Mouse (Mus musculus) c-Kit-positive CD71-positive TER-119-negative erythroid progenitor cells, embryonic 14.5 days (primary cell): ENCODE data around the gene Psme3.
"Not testable (repeated sequence)": the region's sequence is repeated elsewhere in the genome, so short reads cannot be mapped to it uniquely, and the experiment has no call there.

ENCODE experiments used
- DNase-seq: peaks from one replicate; pipeline ENCODE4 v3.0.0-alpha.2; 2013; ENCODE audit warnings: low read depth

Gene Psme3

DNA sequence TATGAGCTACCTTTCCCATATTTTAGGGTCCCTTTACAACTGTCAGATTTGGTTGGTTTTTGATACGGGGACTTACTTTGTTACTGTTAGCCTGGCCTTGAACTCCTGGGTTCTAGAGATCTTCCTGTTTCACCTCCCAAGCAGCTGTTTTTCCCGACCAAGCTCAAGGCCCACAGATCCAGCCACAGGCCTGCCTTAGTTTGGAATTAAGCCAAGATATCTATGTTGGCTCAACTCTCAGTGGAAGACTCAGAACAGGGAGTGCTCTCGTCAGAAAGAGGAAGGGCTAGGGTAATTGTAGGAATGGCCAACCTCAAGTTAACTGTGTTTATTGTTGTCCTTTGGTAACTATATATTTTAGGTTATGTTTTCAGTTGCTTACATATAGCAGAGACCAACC lies 3.9 kb upstream of the Psme3 start:
- no peak for DNase-seq

DNA sequence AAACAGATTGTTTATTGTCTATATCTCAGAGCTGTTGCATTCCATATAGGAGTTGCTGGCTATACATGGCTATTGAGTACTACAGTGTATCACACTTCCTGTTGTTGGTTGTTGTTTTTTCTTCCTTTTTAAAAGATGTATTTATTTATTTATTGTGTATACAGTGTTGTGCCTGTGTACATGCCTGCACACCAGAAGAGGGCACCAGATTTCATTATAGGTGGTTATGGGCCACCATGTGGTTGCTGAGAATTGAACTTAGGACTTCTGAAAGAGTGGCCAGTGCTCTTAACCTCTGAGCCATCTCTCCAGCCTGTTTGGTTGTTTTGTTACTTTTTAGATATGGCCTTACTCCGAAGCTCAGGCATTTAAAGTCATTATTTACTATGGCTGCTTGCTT lies 1.4 kb upstream of the Psme3 start:
- DNase-seq = no peak

DNA sequence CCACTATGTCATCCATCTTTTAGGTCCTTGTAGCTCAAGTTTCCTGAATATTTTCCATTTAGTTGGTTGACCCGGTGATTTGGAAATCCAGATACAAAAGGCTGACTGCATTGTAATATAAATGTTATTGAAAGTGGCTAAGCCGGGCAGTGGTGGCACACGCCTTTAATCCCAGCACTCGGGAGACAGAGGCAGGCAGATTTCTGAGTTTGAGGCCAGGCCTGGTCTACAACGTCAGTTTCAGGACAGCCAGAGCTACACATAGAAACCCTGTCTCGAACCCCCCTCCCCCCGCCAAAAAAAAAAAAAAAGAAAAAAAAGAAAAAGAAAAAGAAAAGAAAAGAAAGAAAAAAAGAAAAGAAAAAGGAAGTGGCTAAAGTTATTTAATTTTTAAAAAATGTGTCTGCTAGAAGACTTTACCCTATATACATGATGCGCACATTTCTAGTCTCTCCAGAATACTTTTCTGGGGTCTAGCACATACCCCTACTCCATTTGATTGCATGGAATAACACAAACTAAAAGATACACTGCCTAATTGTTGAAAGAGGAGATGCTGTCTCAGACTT lies 847 bp upstream of the Psme3 start:
- no peak for DNase-seq

DNA sequence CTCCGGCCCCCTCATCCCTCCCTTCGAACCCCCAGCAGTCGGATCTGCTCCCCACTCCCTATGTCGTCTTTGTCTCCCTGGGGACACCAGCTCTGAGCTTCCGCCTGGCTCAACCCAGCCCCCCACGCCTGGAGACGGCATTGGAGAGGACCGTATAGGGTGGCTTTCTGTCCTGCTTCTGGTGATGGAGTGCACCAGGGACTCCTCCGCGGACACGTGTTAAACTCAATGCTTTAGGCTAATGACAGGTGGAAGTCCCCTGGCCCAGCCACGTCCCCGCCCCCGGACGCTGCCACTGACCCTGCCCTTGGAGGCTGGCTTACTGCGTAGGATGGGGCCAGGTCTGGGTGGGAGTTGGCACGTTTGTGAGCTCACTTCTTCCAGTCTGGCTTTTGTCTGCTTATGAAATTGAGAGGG lies 496 bp downstream of the Psme3 start:
- DNase-seq = peak; percentile 39

DNA sequence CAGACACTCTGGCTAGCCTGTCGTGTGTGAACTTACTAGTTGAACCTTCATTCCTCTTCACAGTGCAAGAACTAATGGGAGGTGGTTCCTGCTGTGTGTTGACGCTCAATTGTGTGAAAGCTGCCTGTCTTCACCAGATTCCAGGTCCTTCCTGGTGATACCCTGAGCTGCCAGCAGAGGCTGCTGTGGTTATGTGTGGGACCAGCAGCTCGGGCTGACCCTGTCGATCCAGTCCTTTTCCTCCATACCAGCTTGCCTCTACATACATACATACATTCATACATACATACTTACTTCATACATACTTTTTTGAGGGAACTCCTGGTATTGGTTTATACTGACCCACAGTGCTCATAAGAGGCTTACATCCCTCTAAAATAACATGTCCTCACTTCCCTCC lies 7.6 kb downstream of the Psme3 start:
- peak; percentile 40 for DNase-seq

DNA sequence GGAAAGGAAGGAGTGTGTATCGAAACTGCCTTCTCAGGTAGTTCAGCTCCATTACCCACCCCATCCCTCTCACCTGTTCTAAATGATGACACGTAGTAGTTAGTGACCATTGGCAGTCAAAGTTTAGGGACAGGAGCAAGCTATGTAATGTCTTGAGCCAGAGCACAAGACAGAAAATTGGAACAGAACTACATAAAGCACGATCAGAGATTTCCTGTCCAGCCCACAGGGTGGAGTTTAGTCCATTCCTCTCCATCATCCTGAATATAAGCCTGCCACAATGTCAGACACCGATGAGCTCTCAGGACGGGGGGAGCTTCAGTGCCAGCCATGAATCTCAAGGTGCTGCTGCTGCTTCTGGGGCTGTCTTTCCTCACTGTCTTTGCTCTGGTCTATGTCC lies 8.8 kb downstream of the Psme3 start, which contains the start of gene Aoc2:
Gene Aoc2 (plus strand): TSS at position 301 of the 400 bp plus-strand sequence.
- no peak for DNase-seq

DNA sequence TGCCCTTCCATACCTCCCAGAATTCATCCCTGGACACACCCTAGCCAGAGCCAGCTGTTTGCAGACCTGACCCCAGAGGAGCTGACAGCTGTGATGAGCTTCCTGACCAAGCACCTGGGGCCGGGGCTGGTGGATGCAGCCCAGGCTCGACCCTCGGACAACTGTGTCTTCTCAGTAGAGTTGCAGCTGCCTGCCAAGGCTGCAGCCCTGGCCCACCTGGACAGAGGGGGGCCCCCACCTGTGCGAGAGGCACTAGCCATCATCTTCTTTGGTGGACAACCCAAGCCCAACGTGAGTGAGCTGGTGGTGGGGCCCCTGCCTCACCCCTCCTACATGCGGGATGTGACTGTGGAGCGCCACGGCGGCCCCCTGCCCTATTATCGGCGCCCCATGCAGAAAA lies 9.2 kb downstream of the Psme3 start:
- DNase-seq = not testable (repeated sequence)

DNA sequence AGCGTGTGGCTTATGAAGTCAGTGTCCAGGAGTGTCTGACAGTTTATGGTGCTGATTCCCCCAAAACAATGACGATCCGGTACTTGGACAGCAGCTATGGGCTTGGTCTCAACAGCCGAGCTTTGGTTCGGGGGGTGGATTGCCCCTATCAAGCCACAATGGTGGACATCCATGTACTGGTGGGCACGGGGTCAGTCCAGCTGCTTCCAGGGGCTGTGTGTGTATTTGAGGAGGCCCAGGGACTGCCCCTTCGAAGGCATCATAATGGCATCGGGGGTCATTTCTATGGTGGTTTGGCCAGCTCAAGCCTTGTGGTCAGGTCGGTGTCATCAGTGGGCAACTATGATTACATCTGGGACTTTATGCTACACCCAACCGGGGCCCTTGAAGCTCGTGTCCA lies 10.1 kb downstream of the Psme3 start:
- DNase-seq = no peak

DNA sequence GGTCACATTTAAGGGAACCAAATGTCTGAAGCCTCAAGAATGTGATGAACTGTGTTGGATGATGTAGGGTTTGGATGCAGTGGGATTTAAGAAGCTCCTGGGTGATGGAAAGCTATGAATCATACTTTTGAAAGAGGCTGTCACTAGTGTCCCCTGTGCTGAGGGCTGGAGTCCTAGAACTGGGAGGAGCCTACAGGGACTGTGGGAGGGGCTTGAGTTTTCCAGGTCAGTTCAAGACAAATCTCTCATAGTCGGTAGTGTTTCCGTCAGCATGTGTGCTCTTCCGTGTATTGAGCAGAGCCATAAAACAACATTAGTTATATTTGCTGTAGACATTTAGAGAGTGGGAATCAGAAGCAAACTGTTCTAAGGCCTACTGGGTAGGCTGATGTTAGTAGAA lies 11.3 kb downstream of the Psme3 start:
- no peak for DNase-seq

DNA sequence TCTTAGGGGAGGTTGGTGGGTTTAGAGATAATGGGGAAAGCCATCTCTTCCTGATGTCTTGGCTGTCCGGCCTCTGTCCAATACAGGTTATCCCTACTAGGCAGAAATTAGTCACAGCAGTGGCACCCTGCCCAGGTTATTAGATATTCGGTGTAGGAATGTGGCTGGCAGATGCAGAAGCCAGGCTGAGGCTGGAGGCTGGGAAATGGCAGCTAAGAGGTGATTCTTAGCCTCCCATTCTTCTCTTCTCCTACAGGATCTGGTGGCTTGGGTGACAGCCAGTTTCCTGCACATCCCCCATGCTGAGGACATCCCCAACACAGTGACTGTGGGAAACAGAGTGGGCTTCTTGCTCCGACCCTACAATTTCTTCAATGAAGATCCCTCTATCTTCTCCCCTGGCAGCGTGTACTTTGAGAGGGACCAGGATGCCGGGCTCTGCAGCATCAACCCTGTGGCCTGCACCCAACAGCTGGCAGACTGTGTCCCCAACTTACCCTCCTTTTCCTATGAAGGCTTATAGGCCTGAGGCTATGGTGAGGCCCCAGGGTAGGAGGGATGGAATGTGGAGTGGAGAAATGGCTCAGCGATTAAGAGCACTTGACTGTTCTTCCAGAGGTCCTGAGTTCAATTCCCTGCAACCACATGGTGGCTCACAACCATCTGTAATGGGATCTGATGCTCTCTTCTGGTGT lies 13.1 kb downstream of the Psme3 start:
- no peak for DNase-seq

DNA sequence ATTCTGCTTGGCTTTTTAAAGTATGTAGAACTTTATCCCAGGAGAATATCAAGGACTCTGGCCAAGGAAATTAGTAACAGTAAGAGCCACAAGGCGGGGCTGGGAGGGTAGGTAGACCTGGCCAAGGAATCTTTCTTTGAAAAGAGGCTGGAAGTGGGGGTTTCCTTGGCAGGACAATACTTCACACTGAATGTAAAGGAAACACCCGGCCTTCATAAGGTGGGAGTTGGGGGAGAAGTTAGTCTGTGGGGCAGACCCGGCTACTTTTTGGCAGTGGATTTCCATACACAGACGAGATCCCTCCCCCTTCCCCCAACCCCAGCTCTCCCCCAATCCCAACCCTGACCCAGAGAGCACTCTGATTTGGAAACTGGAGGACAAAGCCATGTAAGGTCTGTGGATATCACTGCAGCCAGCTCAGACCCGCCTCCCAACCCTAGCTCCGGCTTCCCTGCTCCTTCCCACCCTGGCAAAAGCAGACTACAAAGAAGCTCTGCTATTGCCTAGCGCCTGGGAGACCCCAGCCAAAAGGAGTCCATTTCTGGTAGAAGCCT lies 14.4 kb downstream of the Psme3 start, which contains the start of gene Aoc3:
Gene Aoc3 (plus strand): TSS at position 235 of the 554 bp plus-strand sequence.
- no peak for DNase-seq

DNA sequence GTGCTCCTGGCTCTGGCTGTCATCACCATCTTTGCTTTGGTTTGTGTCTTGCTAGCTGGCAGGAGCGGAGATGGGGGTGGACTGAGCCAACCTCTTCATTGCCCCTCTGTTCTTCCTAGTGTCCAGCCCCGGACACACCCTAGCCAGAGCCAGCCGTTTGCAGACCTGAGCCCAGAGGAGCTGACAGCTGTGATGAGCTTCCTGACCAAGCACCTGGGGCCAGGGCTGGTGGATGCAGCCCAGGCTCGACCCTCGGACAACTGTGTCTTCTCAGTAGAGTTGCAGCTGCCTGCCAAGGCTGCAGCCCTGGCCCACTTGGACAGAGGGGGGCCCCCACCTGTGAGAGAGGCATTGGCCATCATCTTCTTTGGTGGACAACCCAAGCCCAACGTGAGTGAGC lies 14.9 kb downstream of the Psme3 start:
- DNase-seq = not testable (repeated sequence)

DNA sequence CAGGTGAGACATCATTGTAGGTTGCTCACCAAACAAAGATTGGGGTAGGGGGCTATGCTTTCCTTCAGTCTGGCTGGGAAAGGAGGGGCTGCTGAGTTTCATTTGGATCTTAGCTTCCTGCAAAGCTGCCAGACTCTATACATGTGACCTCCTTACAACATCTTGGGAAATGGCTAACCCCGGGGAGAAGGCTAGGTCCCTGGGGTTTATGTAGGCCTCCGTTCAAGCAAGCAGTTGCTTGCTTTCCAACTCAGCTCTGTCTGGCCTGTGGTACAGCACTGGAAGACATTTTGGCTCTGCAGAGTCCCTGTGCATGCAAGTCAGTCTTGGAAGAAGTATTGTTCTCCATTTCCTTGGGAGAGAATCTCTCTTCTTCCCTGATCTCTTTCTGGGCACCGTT lies 16.5 kb downstream of the Psme3 start:
- DNase-seq = no peak

DNA sequence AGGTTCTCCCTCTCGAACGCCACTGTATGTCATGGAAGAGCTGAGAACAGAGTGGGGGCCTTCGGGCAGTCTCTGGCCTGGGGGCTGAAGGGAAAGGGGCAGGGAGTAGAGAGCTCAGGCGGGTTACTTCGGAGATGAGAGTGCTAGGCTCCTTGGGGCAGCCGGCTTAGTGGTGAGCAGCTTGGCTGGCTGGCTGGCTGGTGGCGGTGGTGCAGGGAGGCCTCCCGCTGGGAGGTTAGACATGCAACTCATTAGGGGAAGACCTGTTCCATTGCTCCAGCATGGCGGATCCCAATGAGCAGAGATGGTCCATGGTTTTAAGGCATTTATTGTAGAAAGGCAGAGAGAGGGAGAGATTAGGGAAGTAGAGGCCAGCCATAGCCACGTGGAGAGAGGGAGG lies 18.0 kb downstream of the Psme3 start:
- DNase-seq = no peak

DNA sequence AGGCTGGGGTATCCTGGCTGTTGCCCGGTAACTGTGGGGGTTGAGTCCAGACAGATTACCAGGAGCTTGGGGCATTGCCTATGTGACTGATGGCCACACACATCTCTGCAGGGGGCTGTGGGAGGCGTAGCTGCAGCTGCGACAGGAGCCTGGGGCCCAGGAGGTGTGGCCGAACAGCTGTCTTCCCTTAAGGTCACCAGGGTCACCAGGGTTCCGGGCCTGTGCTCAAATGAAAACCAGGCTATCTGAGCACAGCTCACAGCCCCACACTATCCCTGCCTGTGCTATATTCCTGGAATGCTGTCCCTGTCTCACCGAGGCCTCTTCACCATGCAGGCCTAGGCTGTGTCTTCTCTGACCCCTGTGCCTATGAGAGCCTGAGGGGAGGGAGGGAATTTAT lies 18.5 kb downstream of the Psme3 start:
- DNase-seq = no peak

DNA sequence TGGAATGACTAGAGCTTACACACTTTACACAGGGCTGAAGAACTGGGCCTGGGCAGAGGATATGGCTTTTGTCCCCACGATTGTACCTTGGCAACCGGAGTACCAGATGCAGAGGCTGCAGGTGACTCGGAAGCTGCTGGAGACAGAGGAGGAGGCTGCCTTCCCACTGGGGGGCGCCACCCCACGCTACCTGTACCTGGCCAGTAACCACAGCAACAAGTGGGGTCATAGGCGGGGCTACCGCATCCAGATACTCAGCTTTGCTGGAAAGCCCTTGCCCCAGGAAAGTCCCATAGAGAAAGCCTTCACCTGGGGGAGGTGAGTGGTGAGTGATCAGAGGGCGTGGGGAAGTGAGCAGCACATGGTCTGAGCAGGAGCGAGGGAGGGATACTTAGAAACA lies 19.7 kb downstream of the Psme3 start:
- DNase-seq = no peak

DNA sequence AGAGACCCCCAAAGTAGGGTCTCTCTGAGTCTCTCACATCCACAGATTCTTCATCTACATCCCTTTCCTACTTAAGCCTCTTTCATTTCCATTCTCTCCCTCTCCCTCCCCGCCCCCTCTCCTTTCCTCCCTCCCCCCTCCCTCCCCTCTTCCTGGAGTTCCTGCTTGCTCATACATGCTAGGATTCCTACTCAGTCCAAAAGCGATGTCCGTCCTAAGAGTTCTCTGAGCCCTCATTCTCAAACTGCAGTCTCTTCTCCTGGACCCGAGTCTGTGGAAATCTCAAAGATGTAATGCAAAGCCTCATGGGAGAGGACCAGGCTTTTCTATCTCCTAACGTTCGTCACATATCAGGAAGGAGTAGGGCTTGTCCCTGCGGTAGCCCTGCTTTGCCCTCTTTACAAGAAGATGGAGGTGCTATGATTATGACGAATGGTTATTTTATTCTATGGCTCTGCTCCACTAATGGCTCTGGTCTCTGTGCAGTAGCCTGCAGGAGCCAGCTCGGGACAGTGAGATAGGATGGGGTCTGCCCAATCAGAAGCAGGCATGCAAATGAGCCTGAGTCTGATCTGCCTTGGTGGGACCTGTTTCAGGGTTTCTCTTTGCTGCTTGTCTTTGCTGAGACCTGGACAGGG lies 22.2 kb downstream of the Psme3 start:
- peak; percentile 75 for DNase-seq

DNA sequence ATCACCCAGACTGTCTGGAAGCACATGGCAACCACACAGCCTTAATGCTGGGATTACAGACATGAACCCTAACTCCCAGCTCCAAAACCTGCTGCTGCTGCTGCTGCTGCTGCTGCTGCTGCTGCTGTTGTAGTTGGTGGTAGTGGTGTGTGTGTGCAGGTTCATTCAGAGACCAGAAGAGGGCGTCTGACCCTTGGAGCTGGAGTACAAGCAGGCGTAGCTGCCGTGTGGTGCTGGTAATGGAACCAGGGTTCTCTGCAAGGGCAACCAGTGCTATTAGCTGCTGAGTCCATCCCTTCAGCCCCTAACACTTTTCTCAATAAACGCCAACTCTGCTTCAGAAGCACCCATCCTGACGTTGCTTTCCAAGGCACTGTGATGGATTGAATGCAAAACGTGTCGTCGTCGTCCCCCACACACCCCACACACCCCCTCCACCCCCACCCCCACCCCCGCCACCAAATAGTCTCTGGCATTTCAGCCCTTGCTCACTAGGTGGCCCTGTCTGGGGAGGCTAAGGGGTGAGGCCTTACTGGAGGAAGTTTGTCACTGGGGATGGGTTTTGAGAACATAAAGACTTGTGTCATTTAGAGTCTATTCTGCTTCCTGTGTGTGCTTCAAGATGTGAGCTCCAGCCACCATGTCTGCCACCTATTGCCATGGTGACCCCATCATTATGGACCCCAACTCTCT lies 31.2 kb downstream of the Psme3 start:
- DNase-seq = no peak

DNA sequence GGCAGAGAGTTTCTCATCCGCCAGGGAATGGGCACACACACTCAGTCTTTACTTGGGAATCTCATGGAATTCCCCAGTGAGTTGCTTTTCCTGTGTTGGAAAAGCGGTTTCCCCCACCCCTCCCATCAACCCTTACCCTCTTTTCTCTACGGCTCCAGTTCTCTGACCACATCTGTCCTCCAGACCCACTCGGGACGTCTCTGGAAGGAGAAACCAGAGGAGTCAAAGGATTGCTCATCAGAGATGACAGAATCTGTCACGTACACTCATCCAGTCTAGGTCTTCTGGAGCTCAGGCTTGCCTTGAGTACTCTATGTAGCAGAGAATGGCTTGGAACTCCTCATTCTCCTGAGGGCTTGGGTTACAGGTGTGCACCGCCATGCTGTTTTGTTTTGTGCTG lies 32.8 kb downstream of the Psme3 start:
- DNase-seq = no peak

DNA sequence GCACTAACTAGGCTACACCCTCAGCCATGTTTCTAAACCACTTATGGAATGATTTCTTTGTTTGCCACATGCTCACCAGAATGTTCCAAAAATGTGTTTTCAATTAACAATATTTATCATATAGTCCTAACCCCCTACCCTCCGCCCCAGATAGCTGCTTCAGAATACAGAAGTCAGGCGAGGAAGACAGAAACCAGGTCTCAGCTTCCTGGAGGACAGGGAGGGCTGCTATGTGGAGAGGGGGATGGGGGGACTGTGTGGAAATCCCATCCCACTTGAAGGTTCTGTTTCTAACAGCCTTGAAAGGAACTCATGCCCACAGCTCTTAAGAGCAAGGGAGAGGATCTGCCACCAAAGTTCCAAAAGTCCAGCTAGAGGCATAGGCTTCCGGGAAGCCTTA lies 33.2 kb downstream of the Psme3 start:
- no peak for DNase-seq

DNA sequence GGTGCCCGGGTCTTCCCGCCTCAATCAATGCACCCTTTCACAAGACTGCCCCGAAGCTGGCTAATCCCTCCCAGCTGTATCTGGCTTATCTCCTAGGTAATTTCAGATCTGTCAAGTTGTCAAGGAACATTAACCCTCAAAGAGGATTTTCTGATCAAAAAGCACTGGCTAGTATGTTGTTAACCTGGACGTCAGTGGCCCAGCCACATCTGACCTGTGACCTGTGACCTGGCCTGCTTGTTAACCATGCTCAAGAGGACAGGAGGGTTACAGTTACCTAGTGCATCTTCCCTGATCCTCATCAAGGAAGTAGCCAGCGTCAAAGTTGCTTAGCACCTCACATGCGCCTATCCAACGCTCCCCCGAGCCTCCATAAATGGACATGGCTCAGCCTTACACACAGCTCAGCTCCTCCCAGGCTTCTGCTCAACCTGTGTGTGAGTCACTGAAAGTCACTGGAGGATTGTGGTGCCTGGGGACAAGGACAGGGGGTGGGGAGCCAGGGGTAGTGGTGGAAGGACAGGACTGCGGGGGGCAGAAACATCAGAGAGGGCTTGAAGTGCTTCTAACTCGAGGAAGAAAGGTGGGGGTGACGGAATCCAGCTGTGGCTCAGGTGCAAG lies 35.2 kb downstream of the Psme3 start:
- no peak for DNase-seq

DNA sequence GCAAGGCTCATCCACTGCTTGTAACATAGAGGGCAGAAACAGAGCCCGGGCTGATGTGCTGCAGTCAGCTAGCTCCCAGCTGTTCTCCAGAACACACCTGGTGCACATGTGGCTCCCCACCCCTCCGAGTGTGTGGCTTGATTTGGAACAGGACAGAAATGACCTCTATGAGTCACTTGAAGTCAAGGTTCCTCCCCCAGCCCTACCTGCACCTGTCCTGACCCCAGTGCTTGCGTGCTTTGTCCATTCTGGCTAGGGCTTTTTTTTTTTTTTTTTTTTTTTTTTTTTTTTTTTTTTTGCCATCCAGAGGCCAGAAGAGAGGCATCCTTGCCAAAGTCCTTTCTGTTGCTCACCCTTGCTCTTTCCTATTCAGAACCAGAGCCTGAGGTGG lies 35.7 kb downstream of the Psme3 start:
- no peak for DNase-seq
